Mouse (Mus musculus) embryonic facial prominence, embryonic 11.5 days (tissue): Measurements from ENCODE around the gene Rbfox1. TPM values are rescaled to one million over a fixed set of nuclear protein-coding genes. Genes with fewer than 3 reads are reported as not detected.

Experiments used
- ATAC-seq: fragments of 200-750 bp; cut with Nextera tagmentation; replicated peaks from 2 replicates; pipeline ENCODE4 v1.8.0; 2017; ENCODE audit warnings: low read depth; ENCODE audit not compliant: insufficient number of reproducible peaks, low FRiP score, low TSS enrichment
- DNase-seq: peaks from one replicate; pipeline ENCODE4 v3.0.0-alpha.2; 2015; ENCODE audit warnings: low spot score
- H3K27ac ChIP-seq: fragments of 300-500 bp; sonication (generic); replicated peaks from 2 replicates; pipeline ENCODE4 v1.5.1; 2014; ENCODE audit warnings: mild to moderate bottlenecking, low read depth, low read length, control low read depth
- H3K27me3 ChIP-seq: fragments of 300-500 bp; sonication (generic); 2 replicates; pipeline ENCODE4 v1.6.1; 2014; ENCODE audit warnings: mild to moderate bottlenecking, low read length, moderate library complexity, mixed read lengths; ENCODE audit not compliant: control insufficient read depth, insufficient read depth
- H3K36me3 ChIP-seq: fragments of 300-500 bp; sonication (generic); replicated peaks from 2 replicates; pipeline ENCODE4 v1.6.1; 2014; ENCODE audit warnings: low read depth, mild to moderate bottlenecking, low read length, moderate library complexity, mixed read lengths; ENCODE audit not compliant: control insufficient read depth, insufficient read depth
- H3K4me1 ChIP-seq: fragments of 300-500 bp; sonication (generic); 2 replicates; pipeline ENCODE4 v1.6.1; 2014; ENCODE audit warnings: low read length, mixed read lengths; ENCODE audit not compliant: control insufficient read depth, insufficient read depth
- H3K4me2 ChIP-seq: fragments of 300-500 bp; sonication (generic); 2 replicates; pipeline ENCODE4 v1.6.1; 2014; ENCODE audit warnings: low read depth, mild to moderate bottlenecking, control low read depth, low read length, moderate library complexity
- H3K4me3 ChIP-seq: fragments of 300-500 bp; sonication (generic); 2 replicates; pipeline ENCODE4 v1.5.1; 2014; ENCODE audit warnings: low read depth, low read length, control low read depth
- H3K9ac ChIP-seq: fragments of 300-500 bp; sonication (generic); replicated peaks from 2 replicates; pipeline ENCODE4 v1.6.1; 2014; ENCODE audit warnings: mild to moderate bottlenecking, control low read depth, low read length
- H3K9me3 ChIP-seq: fragments of 300-500 bp; sonication (generic); replicated peaks from 2 replicates; pipeline ENCODE4 v1.6.1; 2016; ENCODE audit warnings: mild to moderate bottlenecking, low read length, inconsistent platforms, mixed read lengths; ENCODE audit not compliant: control insufficient read depth
- WGBS: fragments of 180-500 bp; shearing (Covaris S2); extraction: QIAGEN DNeasy Blood & Tissue Kit; methylation state at CpG from one replicate; pipeline ENCODE4 v1.1.7; 2014; 5-methylcytosine and 5-hydroxymethylcytosine counted together
- polyA plus RNA-seq: library from polyadenylated mRNA; unstranded; fragments of >200 nt; fragmentation: Nextera tagmentation; extraction: Ambion mirVana; gene quantifications from 2 replicates; pipeline ENCODE4 v1.2.1, GENCODE M21; 2014

Gene Rbfox1
- polyA plus RNA-seq, 1 experiment from 2014 or later, result 4.2 TPM

- WGBS, result 89% methylated on average over 8 of the region's 8 CpGs
- DNase-seq (no peak), ATAC-seq (no peak)
- H3K9me3 ChIP-seq, result no peaks in the 10 kb centered on the region
- no peak overlapping the region for H3K27ac ChIP-seq
- H3K9ac ChIP-seq, result no peak overlapping the region
- no peaks in the 10 kb centered on the region for H3K27me3 ChIP-seq
- H3K4me2 ChIP-seq, result no peak overlapping the region
- no peaks in the 10 kb centered on the region for H3K36me3 ChIP-seq
- no peak overlapping the region for H3K4me3 ChIP-seq
- no peaks in the 10 kb centered on the region for H3K4me1 ChIP-seq
These were observed 1213.0 kb downstream of the Rbfox1 start for GRCm38 (mm10) chr16:7097951-7098710.

GRCm38 (mm10) chr16:7099506-7100300, 1214.5 kb downstream of the Rbfox1 start:
- Histone ChIP-seq H3K9me3 (no peaks in the 10 kb centered on the region), H3K36me3 (no peaks in the 10 kb centered on the region), H3K27me3 (no peaks in the 10 kb centered on the region), H3K4me3 (no peak overlapping the region), H3K9ac (no peak overlapping the region), H3K4me1 (no peaks in the 10 kb centered on the region), H3K27ac (no peak overlapping the region), H3K4me2 (no peak overlapping the region)
- WGBS, result 70% methylated on average over 11 of the region's 11 CpGs
- ATAC-seq (no peak), DNase-seq (no peak)

GRCm38 (mm10) chr16:7102486-7102885, 1217.3 kb downstream of the Rbfox1 start:
- no peaks in the 10 kb centered on the region for H3K9me3 ChIP-seq
- no peak overlapping the region for H3K9ac ChIP-seq
- no peaks in the 10 kb centered on the region for H3K4me1 ChIP-seq
- DNase-seq, result no peak
- WGBS, result 79% methylated on average over 1 of the region's 1 CpGs
- H3K4me2 ChIP-seq, result no peak overlapping the region
- H3K27me3 ChIP-seq, result no peaks in the 10 kb centered on the region
- ATAC-seq, result no peak
- no peaks in the 10 kb centered on the region for H3K36me3 ChIP-seq
- no peak overlapping the region for H3K27ac ChIP-seq
- no peak overlapping the region for H3K4me3 ChIP-seq

DNA sequence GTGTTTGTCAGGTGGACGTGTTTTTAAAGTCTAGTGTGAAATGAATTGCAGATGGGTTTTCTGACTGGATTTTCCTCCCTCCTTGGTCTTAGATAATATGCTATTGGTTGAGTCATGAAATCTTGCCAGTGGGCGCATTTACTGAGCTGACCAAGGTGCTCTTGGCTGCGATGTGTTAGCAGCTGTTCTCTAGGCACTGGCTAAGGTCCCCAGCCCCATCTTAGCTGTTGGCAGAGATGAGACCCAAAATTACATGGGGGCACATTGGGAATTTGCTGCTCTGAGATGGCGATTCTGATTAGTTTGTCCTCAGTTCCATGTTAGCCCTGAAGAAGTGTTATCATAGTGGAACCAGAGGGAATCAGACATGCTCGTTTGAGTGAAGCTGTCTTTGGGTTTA, 1218.1 kb downstream of the Rbfox1 start:
- Histone ChIP-seq H3K4me2 (no peak overlapping the region), H3K36me3 (no peaks in the 10 kb centered on the region), H3K27me3 (no peaks in the 10 kb centered on the region), H3K27ac (no peak overlapping the region), H3K9me3 (no peaks in the 10 kb centered on the region), H3K4me1 (no peaks in the 10 kb centered on the region), H3K9ac (no peak overlapping the region), H3K4me3 (no peak overlapping the region)
- no peak for ATAC-seq
- 84% methylated on average over 5 of the region's 5 CpGs for WGBS
- DNase-seq, result no peak

GRCm38 (mm10) chr16:7106450-7107015, 1221.4 kb downstream of the Rbfox1 start:
- no peaks in the 10 kb centered on the region for H3K27me3 ChIP-seq
- H3K27ac ChIP-seq, result no peak overlapping the region
- H3K4me2 ChIP-seq, result no peak overlapping the region
- H3K36me3 ChIP-seq, result no peaks in the 10 kb centered on the region
- no peaks in the 10 kb centered on the region for H3K9me3 ChIP-seq
- ATAC-seq, result no peak
- H3K4me1 ChIP-seq, result no peaks in the 10 kb centered on the region
- WGBS, result 86% methylated on average over 5 of the region's 5 CpGs
- DNase-seq, result no peak
- no peak overlapping the region for H3K9ac ChIP-seq
- no peak overlapping the region for H3K4me3 ChIP-seq

GRCm38 (mm10) chr16:7115945-7116344, 1230.8 kb downstream of the Rbfox1 start:
- H3K27me3 ChIP-seq, result no peaks in the 10 kb centered on the region
- no peaks in the 10 kb centered on the region for H3K4me1 ChIP-seq
- no peak overlapping the region for H3K4me2 ChIP-seq
- WGBS, result 89% methylated on average over 3 of the region's 3 CpGs
- no peak overlapping the region for H3K4me3 ChIP-seq
- H3K36me3 ChIP-seq, result no peaks in the 10 kb centered on the region
- no peak overlapping the region for H3K27ac ChIP-seq
- ATAC-seq, result no peak
- DNase-seq, result no peak
- H3K9ac ChIP-seq, result no peak overlapping the region
- no peaks in the 10 kb centered on the region for H3K9me3 ChIP-seq

GRCm38 (mm10) chr16:7129591-7129990, 1244.4 kb downstream of the Rbfox1 start:
- no peak overlapping the region for H3K9ac ChIP-seq
- H3K4me3 ChIP-seq, result no peak overlapping the region
- ATAC-seq (no peak), DNase-seq (no peak)
- 92% methylated on average over 5 of the region's 5 CpGs for WGBS
- no peaks in the 10 kb centered on the region for H3K4me1 ChIP-seq
- H3K9me3 ChIP-seq, result no peaks in the 10 kb centered on the region
- no peaks in the 10 kb centered on the region for H3K36me3 ChIP-seq
- H3K27ac ChIP-seq, result no peak overlapping the region
- no peak overlapping the region for H3K4me2 ChIP-seq
- no peaks in the 10 kb centered on the region for H3K27me3 ChIP-seq

- no peaks in the 10 kb centered on the region for H3K36me3 ChIP-seq
- no peak for DNase-seq
- H3K27ac ChIP-seq, result no peak overlapping the region
- H3K4me3 ChIP-seq, result no peak overlapping the region
- no peak overlapping the region for H3K9ac ChIP-seq
- no peak overlapping the region for H3K4me2 ChIP-seq
- no peak for ATAC-seq
- no peaks in the 10 kb centered on the region for H3K9me3 ChIP-seq
- WGBS, result 78% methylated on average over 1 of the region's 1 CpGs
- no peaks in the 10 kb centered on the region for H3K27me3 ChIP-seq
- no peaks in the 10 kb centered on the region for H3K4me1 ChIP-seq
These were observed 1247.3 kb downstream of the Rbfox1 start for GRCm38 (mm10) chr16:7132434-7132833.
